Mouse (Mus musculus): ENCODE data around the gene Fgfr2.
"Not testable (repeated sequence)": the region's sequence is repeated elsewhere in the genome, so short reads cannot be mapped to it uniquely, and the experiment has no call there.

Gene Fgfr2

DNA sequence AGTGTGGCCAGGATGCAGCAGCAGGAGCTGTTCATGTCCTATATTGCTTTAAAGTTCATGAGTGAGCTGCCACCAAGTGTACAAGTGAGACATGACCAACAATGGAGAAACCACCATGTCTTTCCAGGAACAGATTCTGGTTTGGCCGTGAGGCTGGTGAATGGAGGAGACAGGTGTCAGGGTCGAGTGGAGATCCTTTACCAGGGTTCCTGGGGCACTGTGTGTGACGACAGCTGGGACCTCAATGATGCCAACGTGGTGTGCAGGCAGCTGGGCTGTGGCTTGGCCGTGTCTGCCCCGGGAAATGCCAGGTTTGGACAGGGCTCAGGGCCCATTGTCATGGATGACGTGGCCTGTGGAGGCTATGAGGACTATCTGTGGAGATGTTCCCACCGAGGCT lies 2082.4 kb downstream of the Fgfr2 start:
- DNase-seq (ENCODE audit: low spot score), result not testable (repeated sequence)

DNA sequence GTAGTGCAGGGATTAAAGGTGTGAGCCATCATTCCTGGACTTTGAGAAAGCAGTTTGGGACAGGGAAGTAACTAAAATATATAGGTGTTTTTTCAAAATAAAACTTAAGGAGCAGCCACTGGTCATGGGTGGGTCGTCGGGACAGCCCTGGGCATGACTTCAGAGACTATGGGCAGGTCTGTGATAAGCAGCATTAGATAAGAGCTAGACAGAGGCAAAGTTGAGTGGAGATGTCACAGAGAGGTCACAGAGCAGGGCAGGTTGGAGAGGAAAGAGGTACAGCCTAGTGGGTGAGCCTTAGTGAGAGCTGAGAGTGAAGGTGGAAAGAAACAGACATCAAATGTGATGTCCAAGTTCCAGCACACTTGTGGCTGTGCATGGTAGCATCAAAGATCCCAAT lies 2086.1 kb downstream of the Fgfr2 start:
- no peak for DNase-seq (ENCODE audit: low spot score)

DNA sequence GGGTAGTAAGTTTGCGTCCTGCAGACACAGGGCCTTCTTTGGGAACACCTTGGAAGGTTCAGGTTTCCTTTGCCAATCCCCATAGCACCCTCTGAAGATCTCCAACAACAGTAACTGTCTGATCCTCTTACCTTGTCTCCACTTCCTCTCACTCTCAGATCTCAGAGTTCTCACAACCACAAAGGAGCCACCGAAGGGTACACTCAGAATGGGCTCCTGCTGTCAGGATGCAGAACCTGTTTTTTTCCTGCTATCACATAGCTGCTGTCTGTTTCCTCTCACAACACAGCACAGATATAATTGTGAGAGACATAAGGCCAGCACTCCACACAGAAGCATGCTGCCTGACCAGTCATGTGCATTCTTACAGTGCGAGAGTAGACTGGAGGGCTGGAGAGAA lies 2086.8 kb downstream of the Fgfr2 start:
- DNase-seq (ENCODE audit: low spot score), result no peak

DNA sequence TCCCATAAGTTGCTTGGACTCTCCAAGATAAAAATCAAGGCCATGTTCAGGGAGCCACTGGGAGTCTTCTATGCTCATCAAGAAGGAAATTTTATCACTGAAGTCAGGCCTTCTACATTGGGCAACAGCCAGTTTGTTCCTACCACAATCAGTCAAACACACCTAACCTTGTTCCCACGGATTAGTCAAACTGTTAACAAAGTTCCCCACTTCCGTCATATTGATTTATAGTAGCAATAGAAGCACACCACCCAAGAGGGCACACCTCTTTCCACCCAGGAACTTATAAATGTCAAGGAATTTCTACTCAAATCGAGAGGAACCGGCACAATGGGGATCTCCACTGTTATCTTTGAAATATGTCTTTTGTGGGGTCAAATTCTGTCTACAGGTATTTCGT lies 2091.4 kb downstream of the Fgfr2 start, which contains the start of gene Dmbt1:
Gene Dmbt1, plus strand, starts transcription at position 299 of the 400 bp plus-strand sequence.
- DNase-seq (ENCODE audit: low spot score), result no peak

DNA sequence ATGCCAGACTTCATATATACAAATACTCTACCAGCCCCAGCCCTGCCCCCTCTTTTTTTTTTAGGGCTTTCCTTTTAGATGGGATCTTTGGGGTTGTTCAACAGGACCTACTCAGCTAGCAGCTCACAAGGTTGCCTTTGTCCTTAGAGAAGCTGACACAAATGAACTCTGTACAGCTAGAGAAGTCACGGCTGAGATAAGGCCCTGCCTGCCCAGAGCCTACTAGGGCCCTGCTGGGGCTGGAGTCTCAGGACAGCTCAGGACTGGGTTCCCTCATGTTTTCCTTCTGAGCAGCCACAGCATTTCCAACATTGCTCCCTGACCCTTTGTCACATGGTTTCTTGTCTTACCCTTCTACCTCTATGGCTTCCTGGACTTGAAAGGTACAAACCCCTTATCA lies 2095.6 kb downstream of the Fgfr2 start:
- no peak for DNase-seq (ENCODE audit: low spot score)

DNA sequence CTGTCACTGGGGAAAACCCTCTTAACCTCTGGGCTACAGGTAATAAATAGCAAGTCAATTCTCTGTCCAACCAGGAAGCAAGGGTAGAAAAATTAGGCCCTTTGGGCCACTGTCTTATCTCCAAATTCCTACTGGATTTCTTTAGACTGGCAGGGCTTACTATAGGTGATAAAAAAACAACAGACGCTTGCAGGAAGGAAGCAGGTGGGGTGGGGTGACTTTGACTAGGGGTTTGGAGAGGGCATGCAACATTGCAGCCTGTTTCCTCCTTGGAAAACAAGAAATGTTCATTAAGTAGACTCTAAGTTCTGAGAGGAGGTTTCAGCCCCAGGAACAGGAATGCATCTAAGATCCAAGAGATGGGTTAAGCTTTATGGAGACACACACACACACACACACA lies 2098.3 kb downstream of the Fgfr2 start:
- no peak for DNase-seq (ENCODE audit: low spot score)

DNA sequence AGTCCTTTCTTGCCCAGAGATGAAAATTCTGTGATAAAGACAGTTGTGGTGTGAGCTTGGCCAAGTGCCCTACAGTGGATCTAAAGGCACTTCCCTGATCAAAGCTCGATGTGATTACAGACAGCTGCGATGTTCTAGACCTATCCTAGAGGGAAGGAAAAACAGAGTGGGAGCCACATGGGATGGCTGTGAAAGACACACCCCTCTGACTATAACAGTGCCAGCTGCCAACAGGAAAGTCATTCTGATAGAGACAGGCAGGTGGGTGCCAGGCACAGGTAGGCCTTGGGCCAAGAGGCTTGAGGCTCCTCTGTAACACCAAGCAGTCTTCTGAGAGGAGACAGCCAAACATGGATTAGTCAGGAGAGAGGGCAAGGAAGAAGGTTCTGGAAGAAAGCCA lies 2104.0 kb downstream of the Fgfr2 start:
- no peak for DNase-seq (ENCODE audit: low spot score)

DNA sequence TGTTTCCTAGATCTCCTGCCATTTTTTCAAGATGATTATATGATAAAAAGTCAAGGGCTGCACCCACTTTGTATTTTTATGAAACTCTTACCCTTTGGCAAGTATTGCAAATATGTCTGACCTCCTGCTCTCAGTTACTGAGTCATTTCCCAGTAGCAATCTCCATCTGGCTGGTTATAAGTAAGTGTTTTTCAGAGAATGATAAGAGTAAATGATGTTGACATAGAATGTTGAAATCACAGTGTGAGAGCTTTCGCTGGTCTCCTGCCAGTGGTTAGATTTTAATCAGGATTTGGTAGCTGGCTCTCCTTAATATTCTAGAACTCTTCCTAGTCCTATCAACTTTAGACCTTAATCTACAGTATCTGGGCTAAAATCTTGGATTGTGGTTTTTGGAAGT lies 2111.2 kb downstream of the Fgfr2 start:
- no peak for DNase-seq (ENCODE audit: low spot score)

DNA sequence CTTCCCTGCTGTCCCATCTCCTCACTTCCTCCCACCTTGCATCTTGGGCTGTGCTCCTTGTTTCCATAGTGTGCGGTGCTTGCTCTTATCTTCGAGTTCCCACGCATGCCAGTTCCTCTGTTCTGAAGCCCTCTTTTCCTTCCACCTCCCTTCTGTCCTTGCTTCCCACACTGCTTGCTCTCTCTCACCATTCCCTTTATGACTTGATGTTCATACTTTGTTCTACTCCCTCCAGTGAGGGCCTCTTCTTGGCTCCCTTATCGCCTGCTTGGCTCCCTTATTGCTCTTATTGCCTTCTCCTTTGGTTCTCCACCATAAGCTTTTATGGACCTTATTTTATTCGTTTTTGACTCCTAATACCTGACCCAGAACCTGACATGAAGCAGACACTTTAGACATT lies 2114.0 kb downstream of the Fgfr2 start:
- no peak for DNase-seq (ENCODE audit: low spot score)

DNA sequence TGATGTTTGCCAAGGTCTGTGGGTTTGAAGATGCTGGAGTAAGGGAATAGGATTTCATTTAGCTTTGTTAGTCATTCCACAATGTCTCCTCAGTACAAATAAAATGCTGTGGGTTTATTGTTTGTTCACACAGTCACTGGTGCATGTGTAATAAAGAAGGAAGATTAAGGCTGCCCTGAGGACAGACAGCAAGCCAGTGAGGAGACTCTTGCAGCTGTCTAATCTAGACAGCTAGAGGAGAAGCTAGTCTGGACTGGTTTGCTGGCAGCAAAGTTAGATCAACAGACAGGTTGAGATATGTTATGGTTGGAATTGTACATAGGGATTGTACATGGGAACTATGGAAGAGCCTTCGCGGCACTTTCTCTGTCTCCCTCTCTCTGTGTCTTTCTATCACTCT lies 2115.9 kb downstream of the Fgfr2 start:
- DNase-seq (ENCODE audit: low spot score), result no peak

DNA sequence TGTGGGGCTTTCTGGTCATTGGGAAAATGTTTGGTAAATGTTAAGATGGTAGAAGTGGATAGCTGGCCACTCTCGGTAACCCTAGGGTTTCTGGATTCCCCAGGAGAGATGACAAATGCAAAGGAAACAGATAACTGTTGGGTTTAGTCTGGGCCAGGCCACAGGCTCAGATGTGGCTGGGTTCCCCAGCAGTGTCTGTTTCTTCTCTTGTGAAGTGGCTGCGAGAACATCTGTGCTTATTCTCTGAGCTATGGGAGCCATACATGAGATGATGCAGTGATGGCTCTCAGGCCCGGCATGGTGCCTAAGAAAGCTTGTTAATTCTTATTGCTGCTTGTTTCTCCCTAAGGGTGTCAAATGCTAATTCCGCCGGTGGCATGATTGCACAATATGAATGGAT lies 2119.1 kb downstream of the Fgfr2 start:
- DNase-seq (ENCODE audit: low spot score), result no peak

DNA sequence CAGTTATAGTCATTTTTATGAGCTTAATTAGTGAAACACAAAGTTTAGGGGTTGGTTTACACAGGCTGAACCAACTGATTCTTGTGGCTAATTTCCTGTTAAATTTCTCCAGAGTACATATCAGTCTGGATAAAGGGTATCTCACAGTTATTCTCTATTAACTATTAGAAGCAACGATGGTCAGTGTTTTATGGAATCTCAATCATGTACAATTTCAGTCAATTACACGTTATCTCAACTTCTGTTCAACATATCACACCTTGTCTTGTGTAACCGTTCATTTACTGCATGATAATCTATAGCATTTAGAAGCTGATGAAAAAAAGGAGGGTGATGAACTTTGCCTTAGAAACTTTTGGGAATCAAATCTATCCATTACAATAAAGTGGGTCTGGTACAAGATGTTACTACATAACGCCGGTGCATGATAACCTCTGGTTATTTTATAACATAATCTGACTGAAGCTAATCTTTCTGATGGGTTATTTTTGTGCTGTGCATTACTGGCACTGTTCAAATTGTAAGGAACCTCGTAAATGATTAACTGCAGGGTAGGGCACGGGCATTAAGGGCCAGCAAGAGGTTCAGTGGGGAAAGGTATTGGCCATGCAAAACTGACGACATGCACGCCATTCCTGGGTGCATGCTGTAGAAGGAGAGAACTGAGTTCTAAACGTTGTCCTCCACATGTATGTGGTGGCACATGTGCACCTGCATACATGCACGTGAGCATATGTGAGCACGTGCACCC lies 2121.0 kb downstream of the Fgfr2 start:
- DNase-seq (ENCODE audit: low spot score), result no peak

DNA sequence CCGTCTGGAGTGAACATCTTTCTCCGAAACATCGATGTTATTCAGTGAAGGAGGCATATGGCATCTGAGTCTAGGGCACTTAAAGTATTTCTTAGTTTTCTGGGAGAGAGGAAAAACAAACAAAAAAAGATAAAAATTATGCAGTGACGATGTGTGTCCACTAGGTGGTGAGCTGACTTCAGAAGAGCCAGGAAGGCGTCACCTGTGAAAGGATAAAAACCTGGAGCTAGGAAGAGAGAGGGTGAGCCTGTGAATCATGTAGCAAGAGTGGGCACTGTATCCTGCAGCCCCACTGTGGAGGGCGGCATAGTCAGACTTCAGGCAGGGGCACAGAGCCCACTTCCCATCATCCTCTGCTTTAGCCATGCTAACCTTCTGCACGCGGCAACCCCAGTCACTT lies 2129.2 kb downstream of the Fgfr2 start:
- no peak for DNase-seq (ENCODE audit: low spot score)

DNA sequence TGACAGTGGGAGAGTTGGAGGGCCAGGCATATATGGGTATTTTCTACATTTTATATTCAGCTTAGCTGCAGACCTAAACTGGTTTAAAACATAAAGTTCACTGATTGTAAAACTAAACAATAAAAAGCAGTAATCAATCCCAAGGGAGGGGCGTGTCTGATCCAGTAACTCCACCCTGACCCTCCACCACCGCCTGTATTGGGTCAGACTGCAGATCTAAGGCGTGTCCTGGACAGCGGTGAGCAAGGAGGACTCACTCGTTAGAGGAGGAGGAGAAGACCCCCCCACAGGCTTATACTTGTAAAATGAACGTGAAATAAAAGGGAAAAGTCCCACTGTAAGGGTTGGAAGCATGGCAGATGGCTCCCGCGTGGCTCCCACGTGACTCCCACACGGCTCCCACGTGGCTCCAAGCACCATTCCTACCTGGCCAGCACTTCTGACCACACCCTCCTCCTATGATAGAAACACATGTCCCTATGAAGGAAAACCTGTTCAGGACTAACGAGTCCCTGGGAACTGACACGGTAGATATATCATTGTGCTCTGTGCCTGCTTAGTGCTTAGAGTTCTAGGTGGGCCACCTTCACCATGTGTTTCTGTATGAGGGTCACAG lies 2131.9 kb downstream of the Fgfr2 start:
- DNase-seq (ENCODE audit: low spot score), result no peak

DNA sequence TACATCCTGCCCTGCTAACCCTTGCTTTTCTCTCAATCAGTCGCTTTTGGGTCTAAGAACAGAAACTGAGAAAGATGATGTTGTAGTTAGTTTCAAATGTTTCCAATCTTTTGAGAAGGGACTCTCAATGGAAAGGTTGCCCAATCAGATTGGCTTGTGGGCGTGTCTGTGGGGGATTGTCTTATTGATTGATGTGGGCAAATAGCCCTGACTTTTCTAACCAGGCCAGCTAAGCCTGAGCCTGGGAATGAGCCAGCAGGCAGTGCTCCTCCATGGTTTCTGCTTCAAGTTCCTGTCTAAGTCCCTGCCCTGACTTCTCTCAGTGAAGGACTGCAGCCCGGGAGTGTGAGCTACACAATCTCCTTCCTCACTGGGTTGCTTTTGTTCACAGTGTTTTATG lies 2133.8 kb downstream of the Fgfr2 start:
- no peak for DNase-seq (ENCODE audit: low spot score)

DNA sequence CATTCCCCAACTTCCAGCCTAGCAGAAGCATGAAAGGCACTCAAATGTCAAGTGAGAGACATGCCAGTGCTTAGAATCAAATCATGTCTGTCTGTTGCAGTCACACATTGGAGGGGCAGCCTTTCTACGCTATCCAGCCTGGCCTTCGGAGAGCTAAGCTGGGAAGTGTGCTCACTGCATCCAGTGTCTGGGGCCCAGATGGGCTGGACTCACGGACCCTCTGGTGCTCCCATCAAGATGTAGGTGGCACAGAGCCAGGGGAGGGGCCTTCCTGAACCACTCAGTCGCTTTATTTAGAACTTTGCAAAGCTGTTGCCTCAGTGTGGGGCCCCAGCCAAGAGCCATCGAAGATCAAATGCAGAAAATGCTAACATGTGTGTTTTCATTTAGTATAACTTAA lies 2135.0 kb downstream of the Fgfr2 start:
- DNase-seq (ENCODE audit: low spot score), result no peak

DNA sequence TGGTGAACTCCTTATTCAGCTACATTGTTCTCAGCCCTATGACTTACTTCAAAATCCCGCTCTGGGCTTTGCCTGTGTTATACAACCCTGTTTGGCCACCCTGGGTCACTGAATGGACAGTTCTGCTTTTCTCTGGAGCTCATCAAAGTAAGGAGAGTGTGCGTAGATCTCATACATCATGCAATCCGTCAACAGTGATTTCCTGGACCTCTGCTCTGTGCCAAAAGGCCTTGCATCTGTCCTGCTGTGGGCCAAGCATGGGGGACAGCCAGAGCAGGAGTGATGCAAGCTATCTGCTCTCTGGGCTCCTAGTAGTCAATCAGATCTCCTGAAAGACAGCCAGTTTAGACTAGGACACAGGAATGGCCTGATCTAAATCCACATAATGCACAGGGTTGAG lies 2137.4 kb downstream of the Fgfr2 start:
- no peak for DNase-seq (ENCODE audit: low spot score)

DNA sequence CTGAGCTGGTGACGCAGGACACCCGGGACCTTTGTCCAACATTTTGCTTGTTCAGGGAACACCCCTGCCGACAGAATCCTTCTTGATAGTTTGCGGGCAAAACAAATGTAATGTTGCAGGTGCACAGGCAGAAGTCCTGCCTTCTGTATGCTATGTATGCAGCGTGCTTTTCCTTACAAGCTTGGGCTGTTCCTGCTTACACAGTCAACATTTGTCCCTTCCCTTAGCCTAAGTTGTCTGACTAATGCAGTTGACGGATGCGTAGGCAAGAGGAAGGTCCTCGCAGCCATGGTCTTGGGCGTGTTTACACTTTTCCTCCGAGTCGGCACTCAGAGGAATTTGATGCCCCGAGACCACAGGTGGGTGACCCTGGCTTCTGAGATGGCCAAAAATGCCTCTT lies 2138.0 kb downstream of the Fgfr2 start:
- no peak for DNase-seq (ENCODE audit: low spot score)

DNA sequence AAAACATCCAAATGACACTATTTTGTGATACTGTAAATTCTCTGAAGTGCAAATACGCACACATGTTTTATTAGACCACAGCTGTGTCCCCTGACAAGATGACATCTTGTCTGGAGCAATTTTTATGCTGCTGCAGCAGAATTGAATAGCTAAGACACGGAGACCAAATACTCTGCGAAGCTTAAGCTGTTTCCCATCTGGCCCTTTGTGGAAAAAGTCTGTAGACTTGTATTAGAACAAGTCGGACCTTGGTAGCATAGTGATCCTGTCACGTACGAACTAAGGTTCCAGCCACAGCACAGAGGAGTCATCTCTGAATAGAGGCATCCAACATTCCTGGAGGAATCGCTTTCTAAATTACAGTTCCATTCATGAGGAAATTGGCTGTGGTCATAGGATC lies 2138.9 kb downstream of the Fgfr2 start:
- no peak for DNase-seq (ENCODE audit: low spot score)

DNA sequence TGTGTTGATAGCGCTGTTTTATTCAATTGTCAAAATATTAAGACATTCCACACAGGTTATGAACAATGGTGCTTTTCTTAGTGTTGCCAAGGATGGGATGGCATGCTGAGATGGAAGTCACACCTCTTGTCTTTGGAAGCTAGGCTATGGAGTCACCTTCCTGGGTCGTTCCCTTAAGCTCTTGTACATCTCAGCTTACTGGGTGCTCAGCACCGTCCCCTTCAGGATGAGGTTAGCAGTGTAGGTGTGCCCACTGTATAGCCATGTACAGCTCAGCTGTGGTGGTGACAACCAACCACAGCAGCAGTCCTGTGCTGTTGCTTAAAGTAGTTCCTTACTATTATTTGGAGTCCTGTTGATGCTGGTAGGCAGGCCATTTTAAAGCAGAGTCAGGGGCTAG lies 2140.3 kb downstream of the Fgfr2 start:
- DNase-seq (ENCODE audit: low spot score), result no peak

DNA sequence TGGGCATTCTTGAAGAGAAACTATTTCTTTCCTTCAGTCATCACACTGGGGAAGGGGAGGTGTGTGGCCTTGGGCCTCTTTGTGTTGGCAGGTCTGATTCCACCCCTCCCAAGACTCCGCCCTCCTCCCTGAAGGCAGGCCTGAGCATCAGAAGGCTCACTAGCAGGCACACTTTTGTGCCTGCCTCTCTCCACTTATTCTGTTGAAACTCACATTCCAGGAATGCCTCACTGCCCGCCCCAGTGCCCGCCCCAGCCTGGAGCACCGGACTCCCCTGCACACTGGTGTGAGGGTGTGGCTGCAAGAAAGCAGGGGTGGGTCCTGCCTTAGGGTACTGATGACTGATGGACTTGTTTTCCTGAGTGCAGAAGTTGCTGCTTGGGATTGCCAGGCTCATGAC lies 2140.8 kb downstream of the Fgfr2 start:
- DNase-seq (ENCODE audit: low spot score), result peak; percentile 32

DNA sequence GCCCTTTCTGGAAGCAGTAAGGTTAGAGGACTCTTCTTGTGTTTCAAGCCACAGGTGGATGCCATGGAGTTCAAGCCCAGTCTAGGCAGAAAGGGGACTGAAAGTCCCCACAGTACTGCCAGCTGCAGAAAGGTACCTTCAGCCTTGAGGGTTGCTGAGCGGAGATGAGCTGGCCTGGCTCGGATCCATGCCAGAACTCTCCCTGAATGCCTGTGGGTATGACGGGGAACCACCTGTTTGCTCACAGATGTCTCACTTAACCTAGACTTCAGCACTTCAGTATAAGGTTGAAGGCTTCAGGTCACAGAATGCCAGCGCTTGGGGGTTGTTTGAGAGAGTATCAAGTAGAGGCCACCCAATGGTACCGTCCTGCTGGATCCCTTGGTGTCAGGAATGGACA lies 2143.0 kb downstream of the Fgfr2 start:
- peak; percentile 41 for DNase-seq (ENCODE audit: low spot score)

DNA sequence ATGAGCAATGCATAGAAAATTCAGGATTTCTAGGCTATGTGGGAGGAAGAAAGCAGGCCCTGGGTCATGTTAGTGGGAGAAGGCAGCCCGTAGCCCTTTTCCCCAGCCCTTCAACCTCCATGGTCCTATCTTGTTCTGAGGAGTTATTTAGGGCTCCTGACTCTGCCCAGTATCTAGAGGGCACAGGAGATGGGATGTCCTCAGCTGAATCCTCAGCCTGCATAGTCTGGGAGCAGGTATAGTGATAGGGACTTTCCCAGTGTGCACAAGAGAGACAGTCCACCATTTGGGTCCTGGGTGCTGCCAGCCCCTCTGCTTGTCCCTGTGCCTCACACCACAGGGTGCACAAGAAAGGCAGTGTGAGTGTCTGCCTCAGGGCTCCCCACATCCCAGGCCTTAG lies 2144.6 kb downstream of the Fgfr2 start:
- DNase-seq (ENCODE audit: low spot score), result no peak
